Mouse (Mus musculus) ES-E14 (cell line): ENCODE measurements around the gene Cacna1g. TPM values are rescaled to one million over a fixed set of nuclear protein-coding genes. Genes with fewer than 3 reads are reported as not detected.

Experiments
- DNase-seq: peaks from one replicate; pipeline ENCODE4 v3.0.0-alpha.2; 2013; ENCODE audit warnings: low read depth, low spot score
- H3K27ac ChIP-seq: 2 replicates; pipeline ENCODE4 v1.5.1; 2012; ENCODE audit warnings: low read depth, mild to moderate bottlenecking, low read length, moderate library complexity, mixed read lengths; ENCODE audit not compliant: poor library complexity, insufficient read depth, severe bottlenecking
- H3K36me3 ChIP-seq: 2 replicates; pipeline ENCODE4 v1.6.1; 2012; ENCODE audit warnings: mild to moderate bottlenecking, low read length, moderate library complexity, mixed read lengths; ENCODE audit not compliant: control insufficient read depth, poor library complexity, insufficient read depth, severe bottlenecking
- H3K4me1 ChIP-seq, 2 experiments: fragments of 150-350 bp in 1 of 2; sonication (generic) in 1 of 2; 2 replicates each; pipeline ENCODE4 v1.6.1; 2012; ENCODE audit warnings: low read length in 2 of 2, mild to moderate bottlenecking in 1 of 2, mixed read lengths in 1 of 2; ENCODE audit not compliant: control insufficient read depth in 2 of 2, insufficient read depth in 2 of 2, poor library complexity in 1 of 2
- H3K4me3 ChIP-seq, 2 experiments: fragments of 150-350 bp in 1 of 2; sonication (generic) in 1 of 2; 2 replicates each; pipeline ENCODE4 v1.5.1; 2012; ENCODE audit warnings: low read length in 2 of 2, low read depth in 1 of 2, mild to moderate bottlenecking in 1 of 2, mixed read lengths in 1 of 2; ENCODE audit not compliant: insufficient read depth in 1 of 2, poor library complexity in 1 of 2, severe bottlenecking in 1 of 2
- H3K9ac ChIP-seq: 2 replicates; pipeline ENCODE4 v1.6.1; 2012; ENCODE audit warnings: low read depth, mild to moderate bottlenecking, low read length, mixed read lengths; ENCODE audit not compliant: poor library complexity, insufficient read depth, severe bottlenecking
- H3K9me3 ChIP-seq: fragments of 150-350 bp; sonication (generic); 2 replicates; pipeline ENCODE4 v1.6.1; 2012; ENCODE audit warnings: low read depth, mild to moderate bottlenecking, low read length; ENCODE audit not compliant: control insufficient read depth, insufficient read depth
- CHD2 ChIP-seq: IDR thresholded peaks from 2 replicates; pipeline ENCODE4 v1.6.1; 2014; ENCODE audit warnings: mild to moderate bottlenecking, low read depth, low read length, inconsistent platforms
- HCFC1 ChIP-seq: IDR thresholded peaks from 2 replicates; pipeline ENCODE4 v1.6.1; 2012; ENCODE audit warnings: low read length, inconsistent platforms, borderline replicate concordance; ENCODE audit not compliant: insufficient read depth
- MAFK ChIP-seq: IDR thresholded peaks from 2 replicates; pipeline ENCODE4 v1.6.1; 2014; ENCODE audit warnings: mild to moderate bottlenecking, low read depth, low read length, inconsistent platforms; ENCODE audit not compliant: insufficient read depth
- ZC3H11A ChIP-seq: IDR thresholded peaks from 2 replicates; pipeline ENCODE4 v1.6.1; 2012; ENCODE audit warnings: low read depth, mild to moderate bottlenecking, inconsistent platforms, low read length, borderline replicate concordance
- ZNF384 ChIP-seq: IDR thresholded peaks from 2 replicates; pipeline ENCODE4 v1.6.1; 2012; ENCODE audit warnings: low read depth, low read length, inconsistent platforms
- in situ Hi-C, 2 experiments: fragments of 600-800 bp; cut with MboI; formaldehyde crosslinking; loops; one replicate each; pipeline ENCODE4 v1.15.1; 2025; ENCODE audit warnings: low sequenced_read_pairs in 2 of 2, inconsistent platforms in 1 of 2; ENCODE audit not compliant: unreplicated experiment in 2 of 2
- total RNA-seq: library from RNA; depleted of rRNA; stranded (reverse); fragments of 300-350 nt; gene quantifications from 2 replicates; pipeline ENCODE4 v1.2.3, GENCODE M21; 2012

The Cacna1g gene
- total RNA-seq, 1 experiment = 2.2 TPM

DNA sequence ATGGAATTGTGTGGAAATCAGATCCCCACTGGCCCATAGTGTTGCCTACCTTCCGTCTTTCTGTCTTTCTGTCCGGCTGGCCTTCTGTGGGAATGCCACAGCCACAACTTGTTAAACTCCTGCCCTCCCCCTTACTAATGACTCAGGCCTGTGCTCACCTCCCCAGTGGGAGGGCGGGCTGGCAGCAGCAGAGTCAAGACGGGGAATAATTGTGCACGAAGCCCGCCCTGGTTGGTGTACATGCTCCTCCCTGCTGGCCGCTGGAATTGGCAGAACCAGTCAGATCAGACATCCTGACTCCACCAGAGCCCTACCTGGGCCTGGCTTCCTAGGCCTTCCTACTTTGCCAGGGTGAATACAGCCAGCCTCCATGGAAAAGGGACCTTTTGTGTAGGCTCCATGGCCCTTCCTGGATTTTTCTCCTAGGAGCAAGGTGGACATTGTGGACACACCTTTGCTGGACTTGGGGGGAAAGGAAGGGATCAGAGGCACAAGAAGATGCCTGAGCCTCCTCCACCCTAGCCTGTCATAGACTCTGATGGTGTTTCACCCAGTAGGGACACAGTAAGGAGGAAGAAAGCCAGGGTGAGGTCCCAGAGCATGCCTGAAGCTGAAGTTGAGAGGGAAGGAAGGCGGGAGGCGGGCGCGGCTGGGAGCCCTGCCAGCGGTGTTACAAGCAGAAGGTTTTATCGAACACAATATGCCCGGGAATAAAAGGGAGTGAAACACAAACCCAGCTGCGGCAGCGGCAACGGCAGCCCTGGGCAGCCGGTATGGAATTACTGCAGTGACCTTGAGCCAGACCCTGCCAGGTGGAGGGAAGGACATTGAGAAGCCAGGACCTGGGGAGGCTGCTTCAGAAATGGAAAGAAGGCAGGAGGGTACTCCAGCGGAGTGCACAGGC, 24.3 kb upstream of the Cacna1g start:
- H3K9ac ChIP-seq = no peak overlapping the region
- peak overlapping the region; percentile 27 to 36; a peak in 1 of 4 replicates for H3K4me3 ChIP-seq
- H3K36me3 ChIP-seq = no peaks in the 10 kb centered on the region
- H3K9me3 ChIP-seq = no peaks in the 10 kb centered on the region
- DNase-seq = no peak
- peaks cover 2 to 19% of the 10 kb centered on the region in 2 experiments; a peak in 2 of 4 replicates for H3K4me1 ChIP-seq
- no peak overlapping the region for H3K27ac ChIP-seq
- TF ChIP-seq ZNF384 (no peak), CHD2 (no peak), HCFC1 (no peak), ZC3H11A (no peak), MAFK (no peak)
- in situ Hi-C loops = loop anchor here in 1 of 2 experiments (10.0 kb wide), 1 partner anchor 364 kb away; no protein-coding TSS in a partner anchor

DNA sequence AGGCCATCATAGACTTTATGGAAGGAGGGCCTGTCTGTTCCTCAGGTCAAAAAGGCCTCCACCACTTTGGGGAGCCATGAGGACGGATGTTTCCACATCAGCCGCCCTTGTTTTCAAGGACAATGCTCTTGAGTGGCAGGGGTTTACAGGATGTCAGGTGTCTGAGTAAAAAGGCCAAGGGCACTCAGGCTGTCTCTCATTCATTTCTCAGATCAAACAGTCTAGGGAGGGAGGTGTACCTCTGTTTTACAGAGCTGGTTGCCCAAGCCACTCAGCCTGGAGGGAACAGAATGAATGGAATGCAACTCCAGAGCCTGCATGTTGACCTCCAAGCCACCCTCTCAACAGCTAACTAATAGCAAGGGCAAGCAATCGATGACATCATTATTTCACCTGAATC, 21.4 kb upstream of the Cacna1g start:
- in situ Hi-C loops = loop anchor here in 1 of 2 experiments (10.0 kb wide), 1 partner anchor 361 kb away; no protein-coding TSS in a partner anchor
- TF ChIP-seq HCFC1 = no peak
- no peak for TF ChIP-seq ZNF384
- no peak for TF ChIP-seq MAFK
- no peak for TF ChIP-seq ZC3H11A
- Histone ChIP-seq H3K9me3 (no peaks in the 10 kb centered on the region), H3K36me3 (no peaks in the 10 kb centered on the region), H3K9ac (no peak overlapping the region), H3K27ac (no peak overlapping the region), H3K4me3 (no peak overlapping the region), H3K4me1 (peaks cover 2 to 22% of the 10 kb centered on the region in 2 experiments; a peak in 2 of 4 replicates)
- DNase-seq = no peak

DNA sequence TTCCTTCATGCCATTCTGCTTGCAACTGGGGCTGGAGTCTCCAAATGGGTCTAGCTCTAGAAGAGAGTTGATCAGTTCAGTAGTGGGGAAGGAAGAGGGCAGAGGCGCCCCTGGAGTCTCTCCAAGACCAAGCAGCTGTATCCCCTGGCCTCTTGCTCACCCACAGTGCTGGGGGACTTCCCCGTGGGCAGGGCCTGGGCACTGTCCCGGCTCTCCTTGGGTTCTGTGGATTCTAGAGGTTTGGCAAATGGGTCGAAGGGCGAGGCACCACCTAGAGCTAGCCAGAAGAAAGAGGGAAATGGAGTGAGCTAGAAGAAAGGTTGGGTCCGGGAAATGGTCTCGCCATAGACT, 17.7 kb upstream of the Cacna1g start:
- in situ Hi-C loops = loop anchor here in 1 of 2 experiments (10.0 kb wide), 1 partner anchor 357 kb away; no protein-coding TSS in a partner anchor
- H3K4me3 ChIP-seq = peak overlapping the region; percentile 81; a peak in 2 of 4 replicates

DNA sequence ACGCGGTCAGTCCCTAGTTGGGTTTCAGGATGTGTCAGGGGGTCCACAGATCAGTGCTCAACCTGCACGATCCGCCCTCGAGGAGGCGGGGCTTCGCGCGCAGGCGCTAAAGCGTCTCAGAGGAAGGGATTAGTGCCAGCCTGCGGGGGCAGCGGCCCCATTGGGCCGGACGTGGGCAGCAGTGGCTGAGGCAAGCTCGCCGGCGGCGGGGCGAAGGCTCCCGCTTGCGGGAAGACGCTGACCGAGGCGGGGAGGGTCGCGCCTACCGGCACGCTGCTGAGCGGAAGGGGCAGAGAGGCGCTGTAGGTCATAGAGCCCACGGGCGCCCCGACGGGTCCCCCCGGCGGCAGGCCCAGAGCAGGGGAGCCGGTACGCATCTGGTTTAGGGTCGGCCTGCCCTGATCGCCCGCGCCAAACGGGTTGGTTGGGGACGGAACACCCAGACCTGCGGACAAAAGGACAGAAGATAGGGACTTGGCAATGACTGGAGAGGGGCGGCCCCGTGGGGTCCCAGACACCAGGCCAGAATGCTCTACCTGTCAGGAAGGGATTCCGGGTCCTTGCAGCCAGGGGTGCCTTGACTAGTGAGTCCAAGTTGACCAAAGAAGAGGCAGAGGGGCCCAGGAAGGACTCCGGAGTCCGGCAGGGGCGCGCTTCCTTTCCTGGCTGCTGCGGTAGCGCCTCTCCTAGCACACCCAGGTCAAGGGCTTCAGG, 17.2 kb upstream of the Cacna1g start:
- peak overlapping the region; percentile 81 for H3K4me3 ChIP-seq
- H3K36me3 ChIP-seq = no peaks in the 10 kb centered on the region
- TF ChIP-seq ZC3H11A (no peak), MAFK (no peak), ZNF384 (no peak), CHD2 (no peak), HCFC1 (no peak)
- in situ Hi-C loops = loop anchor here in 1 of 2 experiments (10.0 kb wide), 1 partner anchor 356 kb away; no protein-coding TSS in a partner anchor
- no peaks in the 10 kb centered on the region for H3K9me3 ChIP-seq
- H3K4me1 ChIP-seq = peaks cover 0 to 4% of the 10 kb centered on the region in 2 experiments; a peak in 1 of 4 replicates
- H3K27ac ChIP-seq = no peak overlapping the region
- H3K9ac ChIP-seq = peak overlapping the region; percentile 72
- no peak for DNase-seq

More for the DNA sequence above, 17.7 kb upstream of the Cacna1g start:
- Histone ChIP-seq H3K27ac (no peak overlapping the region), H3K9ac (peak overlapping the region; percentile 72), H3K4me1 (peaks cover 0 to 6% of the 10 kb centered on the region in 2 experiments; a peak in 1 of 4 replicates), H3K9me3 (no peaks in the 10 kb centered on the region), H3K36me3 (no peaks in the 10 kb centered on the region)
- DNase-seq = no peak
- TF ChIP-seq MAFK = no peak
- TF ChIP-seq ZC3H11A = no peak
- TF ChIP-seq CHD2 = no peak
- no peak for TF ChIP-seq ZNF384
- TF ChIP-seq HCFC1 = no peak
